Mouse (Mus musculus) C2C12 (cell line): ENCODE results near the gene Pip5k1c. TPM values are rescaled to one million over a fixed set of nuclear protein-coding genes. Genes with fewer than 3 reads are reported as not detected.
A peak's percentile ranks its signal among the peaks of the same experiment; 100 is the strongest.

ENCODE experiments used
- H3K27me3 ChIP-seq: one replicate; pipeline ENCODE4 v1.6.1; 2011; ENCODE audit not compliant: control insufficient read depth, insufficient read depth, insufficient read length
- H3K36me3 ChIP-seq: one replicate; pipeline ENCODE4 v1.6.1; 2011; ENCODE audit not compliant: control insufficient read depth, insufficient read depth
- H3K4me3 ChIP-seq: one replicate; pipeline ENCODE4 v1.5.1; 2011; ENCODE audit warnings: mild to moderate bottlenecking, control low read depth; ENCODE audit not compliant: poor library complexity, insufficient read depth, severe bottlenecking
- H3K79me2 ChIP-seq: one replicate; pipeline ENCODE4 v1.6.1; 2011; ENCODE audit not compliant: control insufficient read depth, insufficient read depth
- H3K79me3 ChIP-seq: one replicate; pipeline ENCODE4 v1.6.1; 2011; ENCODE audit warnings: low read depth, control low read depth
- H3ac ChIP-seq: one replicate; pipeline ENCODE3; 2011; ENCODE audit warnings: low read depth; ENCODE audit not compliant: control insufficient read depth, insufficient read length
- CEBPB ChIP-seq: IDR thresholded peaks from one replicate; pipeline ENCODE4 v1.6.1; 2011; ENCODE audit warnings: low read depth, mild to moderate bottlenecking, control low read depth, moderate library complexity
- CTCF ChIP-seq: IDR thresholded peaks from one replicate; pipeline ENCODE4 v1.5.1; 2011; ENCODE audit not compliant: control insufficient read depth, insufficient read depth, insufficient read length
- FOSL1 ChIP-seq: IDR thresholded peaks from one replicate; pipeline ENCODE4 v1.8.0; 2011; ENCODE audit warnings: mild to moderate bottlenecking, low read length; ENCODE audit not compliant: poor library complexity, insufficient read depth, severe bottlenecking
- MAX ChIP-seq: IDR thresholded peaks from one replicate; pipeline ENCODE4 v1.6.1; 2011; ENCODE audit warnings: mild to moderate bottlenecking, control low read depth
- MYOD1 ChIP-seq: IDR thresholded peaks from one replicate; pipeline ENCODE4 v1.6.1; 2011; ENCODE audit warnings: low read depth; ENCODE audit not compliant: control insufficient read depth, insufficient read length
- MYOG ChIP-seq: IDR thresholded peaks from one replicate; pipeline ENCODE4 v1.6.1; 2011; ENCODE audit not compliant: control insufficient read depth, insufficient read length; ENCODE audit errors: extremely low read depth
- USF1 ChIP-seq: IDR thresholded peaks from one replicate; pipeline ENCODE4 v1.6.1; 2011; ENCODE audit warnings: low read depth, mild to moderate bottlenecking, control low read depth, moderate library complexity
- long read RNA-seq, 2 experiments: library from polyadenylated mRNA; unstranded; transcript quantifications; one replicate each; pipeline ENCODE4 v2.0.0; 2019 to 2020
- polyA plus RNA-seq: library from polyadenylated mRNA; unstranded; fragments of >200 nt; fragmentation: generic; extraction: Trizol; gene quantifications from one replicate; pipeline ENCODE4 v1.2.1, GENCODE M21; 2012; ENCODE audit warnings: missing spikeins

Gene Pip5k1c
- 33.3 TPM for polyA plus RNA-seq
- long read RNA-seq, experiment 1, full-length matches to known transcripts, result 5 of 7 reads
- long read RNA-seq, experiment 1, partial matches to known transcripts, result 1 of 7 reads
- long read RNA-seq, experiment 1, other reads (novel, unspliced or antisense), result 1 of 7 reads
- long read RNA-seq, experiment 2, full-length matches to known transcripts, result 260 of 315 reads
- long read RNA-seq, experiment 2, partial matches to known transcripts, result 18 of 315 reads
- long read RNA-seq, experiment 2, other reads (novel, unspliced or antisense), result 37 of 315 reads

DNA sequence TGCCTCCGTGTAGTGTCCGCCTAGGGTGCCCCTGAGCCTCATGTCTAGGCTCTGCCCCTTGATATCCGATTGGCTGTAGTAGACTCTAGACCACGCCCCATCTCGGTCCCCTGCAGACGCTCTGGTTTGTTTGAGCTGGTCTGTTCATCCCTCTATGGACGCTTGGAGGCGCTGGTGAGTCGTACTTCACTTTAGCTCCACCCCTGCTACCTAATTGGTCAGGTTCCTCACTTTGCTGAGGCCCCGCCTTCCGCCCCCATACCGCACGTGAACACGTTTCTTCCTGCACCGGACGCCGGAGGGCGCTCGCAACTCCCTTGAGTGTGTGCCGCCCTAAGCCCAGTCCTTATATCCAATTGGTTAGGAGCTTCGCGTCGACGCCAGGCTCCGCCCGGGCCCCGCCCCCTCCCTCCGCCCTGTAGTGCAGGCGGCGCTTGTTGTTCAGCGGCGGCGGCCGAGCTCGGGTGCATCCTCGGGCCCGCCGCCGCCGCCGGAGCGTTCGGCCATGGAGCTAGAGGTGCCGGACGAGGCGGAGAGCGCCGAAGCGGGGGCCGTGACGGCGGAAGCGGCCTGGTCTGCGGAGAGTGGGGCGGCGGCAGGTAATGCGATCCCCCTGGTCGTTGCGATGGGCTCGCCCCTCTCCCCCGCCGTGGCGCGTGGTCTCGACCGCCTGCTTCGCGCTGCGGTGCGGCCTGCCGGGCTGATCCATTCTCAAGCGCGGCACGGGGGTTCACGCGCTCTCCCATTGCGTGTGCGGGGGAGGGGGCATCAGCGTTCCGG, at the start of gene Pip5k1c:
Gene Pip5k1c (plus strand): TSS at position 410 of the 780 bp plus-strand sequence.
- H3K79me2 ChIP-seq, result peaks cover 48% of the 10 kb centered on the region
- no peaks in the 10 kb centered on the region for H3K36me3 ChIP-seq
- no peaks in the 10 kb centered on the region for H3K27me3 ChIP-seq
- H3K79me3 ChIP-seq, result peaks cover 36% of the 10 kb centered on the region
- TF ChIP-seq USF1 (peak; percentile 79), CTCF (peak; percentile 84), MAX (peak; percentile 81), MYOD1 (no peak), MYOG (no peak)
- peak within 1 kb of the TSS; percentile 66 for H3K4me3 ChIP-seq
- H3ac ChIP-seq, result peak within 1 kb of the TSS; percentile 95

DNA sequence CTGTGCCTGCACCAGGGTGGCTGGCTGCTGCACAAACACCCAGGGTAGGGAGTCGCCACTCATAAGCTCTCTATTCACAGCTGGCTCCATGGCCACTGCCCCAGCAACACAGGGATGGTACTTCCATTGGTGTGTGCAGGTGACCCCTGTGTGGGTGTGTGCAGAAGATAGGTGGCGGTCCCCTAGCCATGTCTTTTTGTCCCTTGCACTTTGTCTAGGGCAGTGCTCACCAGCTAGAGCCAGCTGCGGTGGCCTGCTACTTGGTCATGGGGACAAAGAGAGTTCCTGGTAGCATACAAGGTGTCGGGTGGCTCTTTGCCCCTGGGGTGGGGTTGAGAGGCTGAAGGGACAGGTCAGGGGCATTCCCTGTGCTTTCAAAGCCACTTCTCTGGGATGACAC, 48.6 kb upstream of the Pip5k1c start:
- H3K4me3 ChIP-seq, result no peak overlapping the region
- H3K36me3 ChIP-seq, result no peaks in the 10 kb centered on the region
- peaks cover 31% of the 10 kb centered on the region for H3K27me3 ChIP-seq
- H3ac ChIP-seq, result no peak overlapping the region
- no peaks in the 10 kb centered on the region for H3K79me2 ChIP-seq
- H3K79me3 ChIP-seq, result no peaks in the 10 kb centered on the region
- no peak for TF ChIP-seq CTCF
- TF ChIP-seq MYOG, result no peak
- TF ChIP-seq USF1, result no peak
- TF ChIP-seq CEBPB, result no peak
- TF ChIP-seq MYOD1, result no peak
- TF ChIP-seq MAX, result no peak
- TF ChIP-seq FOSL1, result no peak

DNA sequence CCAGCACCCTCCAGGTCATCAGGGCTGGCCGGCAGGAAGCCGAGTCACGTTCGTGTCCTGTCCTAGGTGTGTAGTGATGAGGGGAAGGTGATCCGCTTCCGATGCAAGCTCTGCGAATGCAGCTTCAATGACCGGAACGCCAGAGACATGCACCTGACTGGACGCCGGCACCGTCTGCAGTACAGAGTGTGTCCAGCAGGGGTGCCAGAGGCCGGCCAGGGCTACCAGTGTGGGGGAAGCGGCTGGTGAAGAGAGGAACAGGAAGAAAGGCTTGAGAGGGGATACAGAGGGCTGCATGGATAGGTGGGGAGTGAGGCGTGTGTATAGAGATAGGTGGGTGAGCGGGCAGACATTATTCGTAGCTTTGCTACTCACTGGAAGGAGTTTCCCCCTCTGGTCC, 48.2 kb upstream of the Pip5k1c start:
- Histone ChIP-seq H3ac (no peak overlapping the region), H3K36me3 (no peaks in the 10 kb centered on the region), H3K79me2 (no peaks in the 10 kb centered on the region), H3K4me3 (no peak overlapping the region), H3K79me3 (no peaks in the 10 kb centered on the region), H3K27me3 (peaks cover 31% of the 10 kb centered on the region)
- TF ChIP-seq USF1, result no peak
- peak; percentile 77 for TF ChIP-seq CTCF

DNA sequence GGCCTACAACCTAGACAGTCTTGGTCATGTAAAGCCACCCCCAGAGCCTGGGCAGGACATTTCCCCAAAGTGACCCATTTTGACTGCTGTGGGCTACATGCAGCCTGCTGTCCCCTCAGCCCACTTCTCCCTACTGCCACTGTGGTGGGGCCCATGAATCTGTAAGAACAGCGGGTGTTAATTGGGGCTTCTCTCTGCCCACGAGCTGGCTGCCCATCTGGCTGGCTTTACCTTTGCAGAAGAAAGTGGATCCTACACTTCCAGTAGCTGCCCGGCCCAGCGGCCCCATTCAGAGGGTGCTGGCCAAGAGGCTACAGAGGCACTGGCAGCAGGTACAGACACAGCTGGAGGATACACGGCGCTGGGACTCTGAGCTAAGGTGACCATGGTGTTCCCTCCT, 47.6 kb upstream of the Pip5k1c start:
- no peaks in the 10 kb centered on the region for H3K36me3 ChIP-seq

DNA sequence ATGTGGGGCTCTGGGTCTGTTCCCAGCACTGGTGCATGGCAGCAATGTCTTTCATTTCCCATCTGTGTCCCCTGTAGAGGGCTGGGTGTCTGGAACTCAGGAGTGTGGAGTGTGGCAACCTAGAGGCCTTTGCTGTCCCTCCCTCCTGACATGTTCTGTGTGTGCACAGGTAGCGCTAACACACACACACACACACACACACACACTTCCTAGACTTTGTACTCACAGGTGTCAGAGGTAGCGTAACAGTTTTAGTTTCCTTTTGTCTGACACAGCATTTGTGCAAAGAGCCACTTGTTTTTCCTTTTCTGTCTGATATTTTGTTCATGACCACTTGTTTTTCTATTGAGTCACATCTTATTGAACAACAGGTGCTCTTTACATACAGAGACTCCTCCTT, 45.0 kb upstream of the Pip5k1c start:
- Histone ChIP-seq H3K36me3 (no peaks in the 10 kb centered on the region), H3K79me3 (no peaks in the 10 kb centered on the region), H3ac (no peak overlapping the region), H3K4me3 (no peak overlapping the region), H3K79me2 (no peaks in the 10 kb centered on the region), H3K27me3 (peaks cover 17% of the 10 kb centered on the region)
- TF ChIP-seq CEBPB, result no peak
- no peak for TF ChIP-seq MAX
- no peak for TF ChIP-seq MYOD1
- TF ChIP-seq USF1, result no peak
- TF ChIP-seq MYOG, result no peak
- TF ChIP-seq CTCF, result no peak
- no peak for TF ChIP-seq FOSL1

More for the DNA sequence above, 47.6 kb upstream of the Pip5k1c start:
- no peak for TF ChIP-seq MYOD1
- TF ChIP-seq CEBPB, result no peak
- TF ChIP-seq FOSL1, result no peak
- no peak for TF ChIP-seq MAX
- TF ChIP-seq CTCF, result no peak
- no peak for TF ChIP-seq USF1
- TF ChIP-seq MYOG, result no peak
- H3K79me2 ChIP-seq, result no peaks in the 10 kb centered on the region
- no peak overlapping the region for H3ac ChIP-seq
- H3K27me3 ChIP-seq, result peaks cover 31% of the 10 kb centered on the region
- H3K4me3 ChIP-seq, result no peak overlapping the region
- H3K79me3 ChIP-seq, result no peaks in the 10 kb centered on the region
